23 mouse cellular contexts compared by ENCODE assay signal in genomic region chr16:77653306-77653705, GRCm38 (mm10). TPM values are rescaled to one million over a fixed set of nuclear protein-coding genes. Genes with fewer than 3 reads are reported as not detected.
DNase-seq lines count a peak whose midpoint lies in the region; ATAC-seq and TF ChIP-seq lines count a peak whose summit lies in the region.
"Had no signal": no experiment of that assay in that cellular context is flagged by ENCODE, and none has a peak within 500 bp of the region (broad histone marks: within the 10 kb centered on the region; RNA-seq: fewer than 3 reads in every experiment).

No protein-coding gene starts in this region.

- TF ChIP-seq CTCF in hindbrain, postnatal 0 days (IDR thresholded peaks at IDR 0.05; ENCODE audit: low read depth), result no peak
- TF ChIP-seq CTCF in brain, embryonic 14.5 days (IDR thresholded peaks at IDR 0.05; ENCODE audit: borderline replicate concordance, extremely low read depth, insufficient read depth, insufficient read length), result no peak

- H3K9ac ChIP-seq in hindbrain, embryonic 15.5 days, result no peak overlapping the region
- H3K9ac ChIP-seq in hindbrain, postnatal 0 days (replicated peaks; ENCODE audit: low read length), result no peak overlapping the region
- H3K9ac ChIP-seq in midbrain, embryonic 15.5 days, result no peak overlapping the region
- H3K9ac ChIP-seq: heart, embryonic 15.5 days; liver, embryonic 14.5 days had no signal

- peaks cover 9% of the 10 kb centered on the region for H3K4me1 ChIP-seq in hindbrain, embryonic 15.5 days (replicated peaks)
- H3K4me1 ChIP-seq in hindbrain, postnatal 0 days (ENCODE audit: insufficient read depth, low read length), result peaks cover under 1% of the 10 kb centered on the region; the same call in 1 of the 2 replicates
- H3K4me1 ChIP-seq in midbrain, embryonic 15.5 days, result peaks cover 13% of the 10 kb centered on the region
- H3K4me1 ChIP-seq: embryonic facial prominence, embryonic 10.5 days; heart, embryonic 15.5 days; megakaryocyte, embryonic 14.5 days had no signal

- 46% methylated on average over 3 of the region's 3 CpGs for WGBS in hindbrain, embryonic 15.5 days
- WGBS in hindbrain, postnatal 0 days, result 58% methylated on average over 3 of the region's 3 CpGs
- WGBS in midbrain, embryonic 15.5 days, result 55% methylated on average over 3 of the region's 3 CpGs

- H3K4me3 ChIP-seq in hindbrain, embryonic 15.5 days, result no peak overlapping the region
- H3K4me3 ChIP-seq in hindbrain, postnatal 0 days (ENCODE audit: low read length), result no peak overlapping the region
- H3K4me3 ChIP-seq in midbrain, embryonic 15.5 days, result no peak overlapping the region
- H3K4me3 ChIP-seq: embryonic facial prominence, embryonic 10.5 days; erythroblast, embryonic 14.5 days; heart, embryonic 15.5 days; megakaryocyte, embryonic 14.5 days had no signal

- H3K9me3 ChIP-seq in hindbrain, embryonic 15.5 days, result no peaks in the 10 kb centered on the region
- H3K9me3 ChIP-seq in hindbrain, postnatal 0 days (ENCODE audit: low read length), result no peaks in the 10 kb centered on the region
- no peaks in the 10 kb centered on the region for H3K9me3 ChIP-seq in midbrain, embryonic 15.5 days
- H3K9me3 ChIP-seq: embryonic facial prominence, embryonic 10.5 days; heart, embryonic 15.5 days; megakaryocyte, embryonic 14.5 days had no signal

- no peak overlapping the region for H3K4me2 ChIP-seq in hindbrain, embryonic 15.5 days
- H3K4me2 ChIP-seq in hindbrain, postnatal 0 days (ENCODE audit: low read depth, low read length), result no peak overlapping the region
- H3K4me2 ChIP-seq in midbrain, embryonic 15.5 days, result no peak overlapping the region
- H3K4me2 ChIP-seq: heart, embryonic 15.5 days had no signal

- no peak for ATAC-seq in hindbrain, embryonic 15.5 days (ENCODE audit: low FRiP score, low read depth)
- ATAC-seq in hindbrain, postnatal 0 days, result no peak
- peak; percentile 49; the same call in 1 of the 2 replicates for ATAC-seq in midbrain, embryonic 15.5 days (replicated peaks)
- ATAC-seq: lung, postnatal 0 days had no signal

- DNase-seq in embryo, embryonic 10 days (ENCODE audit: low spot score), result peak; percentile 20
- no peak for DNase-seq in embryo, embryonic 9.5 days (ENCODE audit: extremely low spot score)
- DNase-seq in hindbrain, postnatal 0 days (ENCODE audit: low spot score), result no peak
- DNase-seq in brain, embryonic 14.5 days (ENCODE audit: low read depth), result peak; percentile 63
- DNase-seq in urinary bladder, postnatal 25 days (ENCODE audit: low spot score), result no peak
- no peak for DNase-seq in spleen, postnatal 14 days (ENCODE audit: low spot score in 2 of 2)
- DNase-seq: adrenal gland, postnatal 10 days; cerebellum, adult 8-10 months; kidney, postnatal 36 days; left cerebral cortex, postnatal 4 days; right cerebral cortex, postnatal 4 days had no signal

- no peaks in the 10 kb centered on the region for H3K27me3 ChIP-seq in hindbrain, embryonic 15.5 days
- H3K27me3 ChIP-seq in hindbrain, postnatal 0 days (ENCODE audit: insufficient read depth, low read length), result no peaks in the 10 kb centered on the region
- H3K27me3 ChIP-seq in midbrain, embryonic 15.5 days (replicated peaks), result no peaks in the 10 kb centered on the region
- H3K27me3 ChIP-seq: heart, embryonic 15.5 days; megakaryocyte, embryonic 14.5 days had no signal

- no peaks in the 10 kb centered on the region for H3K36me3 ChIP-seq in hindbrain, embryonic 15.5 days
- no peaks in the 10 kb centered on the region for H3K36me3 ChIP-seq in hindbrain, postnatal 0 days (ENCODE audit: insufficient read depth, low read length)
- H3K36me3 ChIP-seq in midbrain, embryonic 15.5 days (replicated peaks), result no peaks in the 10 kb centered on the region
- H3K36me3 ChIP-seq: embryonic facial prominence, embryonic 10.5 days; heart, embryonic 15.5 days had no signal

- H3K27ac ChIP-seq in hindbrain, embryonic 15.5 days (replicated peaks), result peak overlapping the region; percentile 34; the same call in 1 of the 2 replicates
- no peak overlapping the region for H3K27ac ChIP-seq in hindbrain, postnatal 0 days
- H3K27ac ChIP-seq in midbrain, embryonic 15.5 days, result 0 out of 2 replicates have a peak overlapping the region, but pooled peaks have one; percentile 48
- H3K27ac ChIP-seq: embryonic facial prominence, embryonic 10.5 days; heart, embryonic 15.5 days; liver, embryonic 14.5 days had no signal

- TF ChIP-seq POLR2A in brain, embryonic 14.5 days (IDR thresholded peaks at IDR 0.05; ENCODE audit: borderline replicate concordance, extremely low read depth, insufficient read depth, insufficient read length, poor library complexity, severe bottlenecking), result no peak

RNA-seq across cellular contexts. Expression of gene Gm11146, which starts 51.4 kb away (rescaled TPM):
- polyA plus RNA-seq in hindbrain, embryonic 15.5 days (2015; fragmentation: Nextera tagmentation; extraction: Ambion mirVana), result not detected in 2 replicates
- total RNA-seq in hindbrain, postnatal 0 days (2014; rRNA removed), result not detected in 2 replicates
- polyA plus RNA-seq in hindbrain, postnatal 0 days (2015; fragmentation: Nextera tagmentation; extraction: Ambion mirVana), result not detected in 2 replicates
- polyA plus RNA-seq in brain, embryonic 14.5 days (2012; rRNA removed), result not detected in 2 replicates
- polyA plus RNA-seq in midbrain, embryonic 15.5 days (2015; fragmentation: Nextera tagmentation; extraction: Ambion mirVana), result not detected in 2 replicates
- total RNA-seq: adrenal gland, postnatal 10 days; gastrocnemius, adult 18-20 months; granulocyte monocyte progenitor cell, adult 5-6 weeks; layer of hippocampus, postnatal 25 days; left cerebral cortex, postnatal 4 days had no signal
- polyA plus RNA-seq: embryonic facial prominence, embryonic 10.5 days; erythroblast, embryonic 14.5 days; heart, embryonic 15.5 days; intestine, embryonic 14.5 days; liver, embryonic 14.5 days; lung, postnatal 0 days had no signal

Comparison
In these comparisons a context has a peak if more than half of its experiments do, and no peak if none do; other contexts are left out.
1. DNase-seq: peak in embryo, embryonic 10 days (single experiment) and brain, embryonic 14.5 days (single experiment); none in embryo, embryonic 9.5 days (single experiment), hindbrain, postnatal 0 days (single experiment), urinary bladder, postnatal 25 days (single experiment) and spleen, postnatal 14 days (0 of 2).